Mouse (Mus musculus) heart, adult 18-20 months (tissue): ENCODE measurements at regions not wholly inside any gene's neighbourhood (a gene's known extent, or its start where the extent isn't known, plus 50 kb on each side); places are given as distances from the start of the nearest gene placed in this dataset.

Source experiments
- DNase-seq, 2 experiments: peaks; one replicate each; pipeline ENCODE4 v3.0.0; 2021 to 2022; ENCODE audit warnings: mixed read lengths in 1 of 2

DNA sequence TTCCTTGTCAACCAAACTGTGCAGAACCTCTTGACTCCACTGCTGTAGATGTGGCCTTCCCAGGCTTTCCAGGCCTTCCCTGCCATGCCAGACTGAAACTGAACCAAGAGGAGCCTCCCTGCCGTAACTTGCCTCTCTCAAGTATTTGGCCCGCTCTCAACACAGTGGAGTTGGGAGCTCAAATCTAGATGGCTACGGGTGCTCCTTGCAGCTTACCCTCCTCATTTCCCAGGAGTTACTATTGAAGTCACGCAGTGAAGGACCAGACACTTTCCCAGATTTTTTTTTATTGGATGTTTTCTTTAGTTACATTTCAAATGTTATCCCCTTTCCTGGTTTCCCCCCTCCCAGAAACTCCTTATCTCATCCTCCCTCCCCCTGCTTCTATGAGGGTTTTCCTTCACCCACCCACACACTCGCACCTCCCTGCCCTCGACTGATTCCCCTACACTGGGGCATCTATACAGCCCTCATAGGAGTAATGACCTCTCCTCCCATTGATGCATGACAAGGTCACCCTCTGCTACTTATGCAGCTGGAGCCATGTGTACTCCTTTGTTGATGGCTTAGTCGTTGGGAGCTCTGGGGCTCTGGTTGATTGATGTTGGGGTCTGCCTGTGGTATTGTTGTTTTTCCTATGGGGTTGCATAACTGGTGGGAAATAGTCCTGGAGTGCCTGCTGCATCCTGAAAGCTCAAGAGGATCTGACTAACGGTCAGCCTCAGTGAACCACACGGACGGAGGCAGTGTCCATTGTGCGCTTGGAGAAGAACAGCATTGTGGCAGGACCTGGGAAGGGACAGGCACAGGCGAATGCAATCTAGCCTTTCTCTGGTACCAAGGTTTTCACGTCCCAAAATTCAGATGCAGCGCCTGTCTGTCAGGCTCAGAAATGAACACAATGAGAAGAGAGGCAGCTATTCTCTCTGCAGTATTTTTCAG lies 602.5 kb downstream of the Dok5 start:
- no peak for DNase-seq

GRCm38 (mm10) chr2:171332826-171333225 lies 601.2 kb downstream of the Dok5 start:
- no peak for DNase-seq

- no peak for DNase-seq
Observed at GRCm38 (mm10) chr2:171331529-171331928, 599.9 kb downstream of the Dok5 start.

GRCm38 (mm10) chr2:171326909-171327308 lies 595.3 kb downstream of the Dok5 start:
- DNase-seq, result no peak

- peak in 1 of 2 experiments; percentile 4 for DNase-seq
Observed at GRCm38 (mm10) chr2:171308486-171308885, 576.9 kb downstream of the Dok5 start.

DNA sequence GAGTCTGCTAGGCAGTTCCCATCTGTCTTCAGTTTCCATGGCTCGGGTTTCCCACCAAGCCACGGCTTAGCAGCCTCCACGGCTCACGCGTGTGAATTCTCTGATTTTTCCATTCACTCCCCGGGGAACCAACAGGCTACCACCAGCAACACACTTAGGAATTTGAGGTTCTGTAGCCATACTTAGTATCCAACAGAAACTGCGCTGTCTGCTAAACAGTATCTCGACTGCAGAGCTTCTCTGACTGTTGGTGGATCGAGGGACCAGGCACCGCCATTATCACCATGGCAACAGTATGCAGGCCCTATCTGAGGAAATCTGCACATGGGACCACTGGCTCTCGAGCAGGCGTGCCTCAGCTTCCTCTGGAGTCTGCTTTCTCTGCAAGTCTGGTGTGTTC lies 574.4 kb downstream of the Dok5 start:
- no peak for DNase-seq

DNA sequence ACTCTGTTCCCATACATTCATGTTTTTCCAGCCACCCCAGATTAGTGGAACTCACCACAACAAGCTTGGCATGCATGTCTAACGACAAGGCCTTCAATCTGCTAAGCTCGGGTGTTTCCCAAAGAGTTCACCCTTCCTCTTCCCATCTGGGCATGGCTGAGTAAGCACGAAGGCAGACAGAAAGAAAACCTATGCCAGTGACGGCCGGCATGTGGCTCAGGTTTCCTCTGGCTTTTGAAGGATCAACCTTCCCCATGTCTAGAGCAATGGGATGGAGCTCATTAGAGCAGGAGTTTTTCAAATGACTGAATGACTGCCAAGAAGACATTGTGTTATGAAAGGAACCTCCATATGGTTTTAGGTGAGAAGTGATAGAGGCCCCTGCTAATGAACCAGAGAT lies 566.9 kb downstream of the Dok5 start:
- DNase-seq, result no peak

GRCm38 (mm10) chr2:171295603-171296002 lies 564.0 kb downstream of the Dok5 start:
- DNase-seq, result no peak

GRCm38 (mm10) chr2:171292579-171292978 lies 561.0 kb downstream of the Dok5 start:
- DNase-seq, result no peak

GRCm38 (mm10) chr2:171285719-171286394 lies 554.2 kb downstream of the Dok5 start:
- DNase-seq, result no peak

GRCm38 (mm10) chr2:171280132-171280531 lies 548.5 kb downstream of the Dok5 start:
- DNase-seq, result peak in 1 of 2 experiments; percentile 2

- no peak for DNase-seq
Observed at GRCm38 (mm10) chr2:171279319-171279718, 547.7 kb downstream of the Dok5 start.

DNA sequence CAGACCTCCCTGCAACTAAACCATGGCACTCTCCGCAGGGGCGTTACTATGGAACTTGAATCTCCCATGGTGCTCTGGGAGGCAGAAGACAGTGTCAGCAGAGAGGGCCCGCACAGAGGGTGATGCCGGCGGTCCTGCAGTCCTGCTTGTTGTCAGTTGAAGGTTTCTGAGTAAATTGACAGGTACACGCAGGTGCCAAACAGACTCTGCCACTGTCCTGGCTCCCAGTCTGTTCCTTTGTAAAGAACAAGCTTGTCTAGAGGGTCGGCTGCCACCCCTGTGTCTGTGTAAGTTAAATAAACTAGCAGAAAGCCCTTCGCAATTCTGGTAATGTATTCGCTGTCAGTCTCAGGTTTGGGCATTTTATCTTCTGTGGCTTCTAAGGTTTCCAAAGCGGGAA lies 521.6 kb downstream of the Dok5 start:
- DNase-seq, result no peak

DNA sequence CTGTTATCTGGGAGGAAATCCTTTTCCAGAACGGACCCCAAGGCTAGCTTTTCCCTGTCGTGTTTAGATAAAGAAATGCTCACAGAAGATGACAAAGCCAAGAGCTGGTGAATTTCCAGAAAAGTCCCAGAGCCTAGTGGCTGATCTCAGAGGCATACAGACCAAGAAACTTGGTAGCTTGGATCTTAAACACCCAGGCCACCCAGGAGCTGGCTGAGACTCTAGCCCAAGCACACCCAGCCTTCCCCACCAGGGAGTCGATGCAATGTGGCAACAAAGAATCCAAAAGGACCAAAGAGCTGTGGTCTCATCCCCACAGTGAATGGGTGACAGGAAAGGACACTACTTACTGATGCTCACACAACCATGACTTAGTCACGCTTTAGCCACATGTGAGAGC lies 513.8 kb downstream of the Dok5 start:
- DNase-seq, result no peak

DNA sequence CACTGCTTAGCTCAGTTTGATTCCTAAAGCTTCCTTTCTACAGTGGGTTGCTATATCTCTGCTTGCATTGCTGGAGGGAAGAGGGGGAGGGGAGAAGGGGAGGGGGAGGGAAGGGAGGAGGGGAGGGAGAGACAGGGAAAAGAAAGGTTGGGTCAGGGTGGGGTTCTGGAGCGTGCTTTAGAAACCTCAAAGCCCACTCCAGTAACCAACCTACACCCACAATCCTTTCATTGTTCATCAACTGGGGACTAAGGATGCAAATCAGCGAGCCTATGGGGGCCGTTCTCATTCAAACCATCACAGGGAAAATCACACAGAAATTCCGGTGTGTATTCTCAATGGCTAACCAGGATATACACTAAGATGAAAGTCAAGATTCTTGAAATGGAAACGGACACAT lies 510.7 kb downstream of the Dok5 start:
- no peak for DNase-seq

- no peak for DNase-seq
Observed at GRCm38 (mm10) chr2:171237276-171237960, 505.8 kb downstream of the Dok5 start.

DNA sequence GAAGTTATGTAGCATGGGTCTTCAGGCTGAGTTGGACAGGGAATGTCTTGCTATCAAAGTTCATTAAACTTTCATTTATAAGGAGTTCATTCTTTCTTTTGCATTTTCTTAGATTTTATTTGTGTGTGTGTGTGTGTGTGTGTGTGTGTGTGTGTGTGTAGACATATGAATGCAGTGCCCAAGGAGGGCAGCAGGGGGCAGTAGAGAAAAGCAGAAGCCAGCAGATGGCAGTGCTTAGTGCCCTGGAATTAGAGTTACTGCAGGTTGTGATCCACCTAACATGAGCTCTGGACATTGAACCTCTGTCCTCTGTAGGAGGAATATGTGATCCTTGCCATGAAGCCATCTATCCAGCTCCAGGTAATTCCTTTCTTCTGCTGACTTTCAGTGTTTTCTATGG lies 501.2 kb downstream of the Dok5 start:
- DNase-seq, result no peak

- no peak for DNase-seq
Observed at GRCm38 (mm10) chr2:171231288-171232050, 499.9 kb downstream of the Dok5 start.

DNA sequence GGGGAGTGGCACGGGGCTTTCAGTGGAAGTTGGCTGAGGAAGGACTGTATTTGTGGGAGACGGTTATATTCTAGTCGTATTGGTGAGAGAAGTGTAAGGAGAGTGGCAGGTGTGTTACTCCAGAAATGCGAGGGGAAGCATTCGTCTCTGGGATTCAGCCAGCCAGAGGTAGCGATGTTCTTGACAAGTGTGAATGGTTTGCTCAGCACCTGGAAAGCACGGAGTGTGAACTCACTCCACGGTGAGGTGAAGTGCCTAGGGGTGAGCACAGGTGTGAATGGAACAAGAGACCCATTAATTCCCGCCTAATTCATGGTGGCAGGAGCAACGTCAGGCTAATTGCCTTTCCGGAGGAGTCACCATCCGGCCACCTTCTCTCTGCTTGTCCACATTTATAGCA lies 498.9 kb downstream of the Dok5 start:
- DNase-seq, result no peak

GRCm38 (mm10) chr2:171228229-171228628 lies 496.6 kb downstream of the Dok5 start:
- no peak for DNase-seq

DNA sequence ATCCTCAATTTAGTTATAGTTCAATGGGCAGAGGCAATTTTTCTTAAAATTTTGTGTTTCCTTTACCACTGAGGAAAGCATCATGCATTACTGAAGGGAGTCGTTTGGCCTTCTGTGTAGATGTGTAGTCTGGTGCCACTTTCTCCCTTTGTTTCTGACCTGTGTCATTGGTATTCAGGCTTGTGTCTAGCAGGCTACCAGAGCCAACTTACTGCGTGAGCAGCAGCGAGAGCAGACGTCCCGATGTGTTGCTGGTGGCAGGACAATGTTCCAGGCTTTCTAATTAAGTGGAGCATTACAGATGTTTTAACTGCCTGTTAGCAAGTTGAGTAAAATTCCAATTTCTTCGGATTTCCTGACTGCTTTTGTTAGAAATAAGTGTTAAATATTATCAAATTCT lies 482.2 kb downstream of the Dok5 start:
- DNase-seq, result no peak

DNA sequence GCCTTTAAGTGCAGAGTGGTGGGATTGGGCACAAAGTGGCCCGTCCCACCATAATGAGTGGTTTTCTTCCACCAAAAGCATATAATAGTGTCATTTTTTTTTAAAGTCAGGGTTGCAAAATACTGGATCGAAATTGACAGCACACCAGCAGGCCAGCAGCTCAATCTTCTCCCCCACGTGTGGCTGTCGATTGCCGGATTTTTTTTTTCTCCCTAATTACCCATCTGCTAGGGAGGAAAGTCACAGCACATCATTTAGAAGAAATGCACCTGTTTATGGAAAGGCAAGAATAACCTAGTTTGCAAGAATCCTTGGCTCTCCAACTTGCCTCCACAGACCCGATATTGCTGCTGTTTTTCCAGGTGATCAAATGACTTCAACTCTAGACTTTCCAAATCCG lies 464.9 kb downstream of the Dok5 start:
- DNase-seq, result no peak
